Mouse (Mus musculus): ENCODE results near the gene Gm20517. TPM values are rescaled to one million over a fixed set of nuclear protein-coding genes. Genes with fewer than 3 reads are reported as not detected.

Gene Gm20517
- 0.45 and 0.52 TPM in 2 replicates for polyA plus RNA-seq (2012; rRNA removed)

DNA sequence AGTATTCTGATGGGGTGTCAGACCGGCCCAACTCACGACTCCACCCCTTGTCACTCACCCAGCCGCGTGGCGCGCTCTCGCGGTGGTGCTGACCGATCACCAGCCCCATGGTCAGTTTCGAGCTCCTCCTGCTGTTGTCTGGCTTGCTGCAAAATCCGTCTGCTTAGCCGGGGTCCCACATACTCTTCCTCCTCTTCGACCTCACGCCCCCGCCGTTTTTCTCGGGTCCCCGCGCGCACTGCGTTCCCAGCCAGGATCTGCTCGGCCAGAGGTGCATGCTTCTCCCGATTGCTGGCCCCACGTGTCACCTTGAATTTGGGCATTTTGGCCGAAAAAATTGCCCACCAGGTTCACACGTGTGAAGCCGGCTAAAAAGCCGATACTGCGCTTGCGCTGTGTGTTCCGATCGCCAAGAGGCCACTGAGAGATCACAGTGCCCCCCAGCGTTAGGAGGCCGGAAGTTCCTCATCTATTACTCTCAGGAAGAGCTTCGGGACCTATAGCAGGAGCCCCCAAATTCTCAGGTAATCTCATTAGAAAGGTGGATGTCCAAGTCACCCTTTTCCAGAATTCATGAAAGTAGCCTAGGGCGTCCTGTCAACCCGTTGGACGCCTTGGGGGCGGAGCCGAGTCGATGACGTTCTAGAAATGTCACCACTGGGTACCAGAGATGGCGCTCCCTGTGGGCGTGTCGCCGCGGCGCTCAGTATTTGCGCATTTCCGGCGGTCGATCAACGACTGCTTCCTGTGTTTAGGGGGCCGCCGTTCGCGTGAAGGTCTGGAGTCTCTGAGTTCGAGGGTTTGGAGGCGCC lies at the start of gene Gm20517, which contains the start of the genes Bysl and Med20:
Gm20517 (plus strand) TSS at position 741 of the 812 bp plus-strand sequence.
Bysl (minus strand) TSS at position 644 of the 812 bp plus-strand sequence.
Med20 (plus strand) TSS at position 734 of the 812 bp plus-strand sequence.
- under 1% methylated on average over 59 of the region's 59 CpGs for WGBS
- TF ChIP-seq POLR2A (IDR thresholded peaks at IDR 0.05; ENCODE audit: borderline replicate concordance, extremely low read depth, low read depth, low read length) (peak; percentile 81; the same call in 1 of the 2 replicates), CTCF (IDR thresholded peaks at IDR 0.05; ENCODE audit: insufficient read depth, low read length) (peak; percentile 84)
- peak within 1 kb of the TSS; percentile 99 for H3K4me3 ChIP-seq (replicated peaks; ENCODE audit: extremely low read depth, low read depth, low read length)
- peak; percentile 97 for DNase-seq
- H3K4me1 ChIP-seq (ENCODE audit: control insufficient read depth, insufficient read depth, low read length) = peaks cover 6% of the 10 kb centered on the region

DNA sequence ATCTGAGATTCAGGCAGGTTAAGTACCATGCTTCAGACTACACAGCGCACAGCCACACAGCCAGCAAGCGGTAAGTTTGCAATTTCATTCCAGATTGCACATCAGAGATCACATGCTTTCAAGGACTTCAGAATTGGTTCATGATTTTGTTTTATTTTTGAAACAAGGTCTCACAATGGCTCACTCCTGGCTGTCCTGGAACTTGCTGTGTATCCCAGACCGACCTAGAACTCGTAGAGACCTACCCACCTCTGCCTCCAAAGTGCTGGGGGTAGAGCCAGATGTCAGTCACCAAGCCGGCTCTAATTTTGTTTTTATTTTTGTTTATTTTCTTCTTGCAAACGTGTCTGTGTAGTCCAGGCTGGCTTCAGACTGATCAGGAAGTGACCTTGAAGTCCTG lies 48.5 kb upstream of the Gm20517 start:
- Histone ChIP-seq H3K4me3 (replicated peaks; ENCODE audit: extremely low read depth, low read depth, low read length) (no peak overlapping the region), H3K4me1 (ENCODE audit: control insufficient read depth, insufficient read depth, low read length) (peaks cover 7% of the 10 kb centered on the region; the same call in 1 of the 2 replicates)
- TF ChIP-seq CTCF (IDR thresholded peaks at IDR 0.05; ENCODE audit: insufficient read depth, low read length) = no peak
- no peak for TF ChIP-seq POLR2A (IDR thresholded peaks at IDR 0.05; ENCODE audit: borderline replicate concordance, extremely low read depth, low read depth, low read length)
- 71% methylated on average over 6 of the region's 6 CpGs for WGBS
- no peak for DNase-seq

DNA sequence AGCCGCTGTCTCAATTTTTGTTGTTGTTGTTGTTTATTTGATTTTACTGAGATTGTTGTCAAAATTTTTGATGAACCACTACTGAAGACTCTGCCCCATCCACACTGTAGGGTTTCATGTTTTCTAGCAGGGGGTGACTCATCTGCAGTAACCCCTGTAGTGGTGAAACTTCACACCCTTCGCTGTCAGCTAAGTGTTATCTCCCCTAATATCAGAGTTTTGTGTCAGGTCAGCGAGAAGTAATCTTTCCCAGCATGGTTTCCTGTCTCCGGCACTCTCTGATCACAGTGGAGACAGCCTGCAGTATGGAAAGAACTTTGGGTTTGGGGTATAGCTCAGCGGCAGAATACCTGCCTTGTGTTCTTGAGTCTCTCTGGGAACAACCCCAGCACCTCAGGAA lies 46.8 kb upstream of the Gm20517 start:
- WGBS = 65% methylated on average over 5 of the region's 5 CpGs
- TF ChIP-seq POLR2A (IDR thresholded peaks at IDR 0.05; ENCODE audit: borderline replicate concordance, extremely low read depth, low read depth, low read length) (no peak), CTCF (IDR thresholded peaks at IDR 0.05; ENCODE audit: insufficient read depth, low read length) (no peak)

DNA sequence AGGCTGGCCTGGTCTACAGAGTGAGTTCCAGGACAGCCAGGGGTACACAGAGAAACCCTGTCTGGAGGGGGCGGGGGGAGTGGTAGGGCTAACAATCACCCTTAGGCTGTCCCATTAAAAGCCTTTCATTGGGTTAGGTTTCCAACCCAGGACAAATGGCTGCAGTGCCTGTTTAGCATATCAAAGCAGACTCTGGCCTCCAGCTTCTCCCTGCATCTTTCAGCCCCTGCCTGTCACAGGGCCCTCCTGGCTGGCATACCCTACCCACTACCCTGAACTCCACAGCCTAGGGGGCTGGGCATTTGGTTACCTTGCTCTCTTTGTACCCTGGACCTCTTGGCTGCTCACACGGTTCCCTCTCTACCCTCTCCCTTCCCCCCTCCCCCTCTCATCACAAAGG lies 45.3 kb upstream of the Gm20517 start:
- TF ChIP-seq CTCF (IDR thresholded peaks at IDR 0.05; ENCODE audit: insufficient read depth, low read length) (no peak), POLR2A (IDR thresholded peaks at IDR 0.05; ENCODE audit: borderline replicate concordance, extremely low read depth, low read depth, low read length) (no peak)
- no peak overlapping the region for H3K4me3 ChIP-seq (replicated peaks; ENCODE audit: extremely low read depth, low read depth, low read length)
- no peak for DNase-seq
- WGBS = 72% methylated on average over 2 of the region's 2 CpGs
- 0 out of 2 replicates have a peak, but pooled peaks cover 2% of the 10 kb centered on the region for H3K4me1 ChIP-seq (ENCODE audit: control insufficient read depth, insufficient read depth, low read length)

More for the DNA sequence above, 46.8 kb upstream of the Gm20517 start:
- no peak for DNase-seq
- H3K4me1 ChIP-seq (ENCODE audit: control insufficient read depth, insufficient read depth, low read length) = peaks cover 6% of the 10 kb centered on the region; the same call in 1 of the 2 replicates
- H3K4me3 ChIP-seq (replicated peaks; ENCODE audit: extremely low read depth, low read depth, low read length) = no peak overlapping the region

DNA sequence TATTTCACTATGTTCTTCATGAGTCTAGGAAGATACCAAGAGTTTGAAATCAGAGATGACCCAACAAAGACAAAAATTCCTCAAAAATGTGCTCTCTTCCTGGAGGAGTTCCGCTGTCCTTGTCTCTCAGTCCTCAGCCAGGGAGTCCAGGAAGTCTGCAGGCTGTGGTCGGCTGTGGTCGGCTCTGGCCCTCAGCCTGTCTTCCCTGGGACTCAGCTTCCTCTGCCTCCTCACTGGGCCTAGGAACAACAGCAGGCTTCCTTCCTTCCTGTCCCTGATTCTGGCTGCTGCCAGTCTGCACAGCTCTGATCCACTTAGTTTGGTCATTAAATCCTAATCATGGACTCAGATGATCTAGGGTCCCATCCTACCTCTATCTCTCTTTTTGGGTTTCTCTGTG lies 44.1 kb upstream of the Gm20517 start:
- 35% methylated on average over 3 of the region's 3 CpGs for WGBS
- TF ChIP-seq CTCF (IDR thresholded peaks at IDR 0.05; ENCODE audit: insufficient read depth, low read length) (no peak), POLR2A (IDR thresholded peaks at IDR 0.05; ENCODE audit: borderline replicate concordance, extremely low read depth, low read depth, low read length) (no peak)

DNA sequence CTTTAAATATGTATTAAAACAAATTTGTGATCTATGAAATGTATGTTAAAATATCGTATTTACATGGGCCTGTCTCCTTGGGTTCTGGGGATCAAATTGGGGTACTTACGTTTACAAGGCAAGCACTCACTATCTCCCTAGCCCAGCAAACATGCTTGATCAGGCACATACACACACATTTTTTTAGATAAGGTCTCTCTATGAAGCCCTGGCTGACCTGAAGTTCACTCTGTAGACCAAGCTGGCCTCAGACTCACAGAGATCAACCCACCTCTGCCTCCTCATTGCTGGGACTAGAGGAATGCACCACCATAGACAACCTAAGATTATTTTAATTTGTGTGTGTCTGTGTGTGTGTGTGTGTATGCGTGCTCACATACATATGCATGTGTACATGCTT lies 43.0 kb upstream of the Gm20517 start:
- no peak for TF ChIP-seq CTCF (IDR thresholded peaks at IDR 0.05; ENCODE audit: insufficient read depth, low read length)
- TF ChIP-seq POLR2A (IDR thresholded peaks at IDR 0.05; ENCODE audit: borderline replicate concordance, extremely low read depth, low read depth, low read length) = no peak

More for the DNA sequence above, 44.1 kb upstream of the Gm20517 start:
- Histone ChIP-seq H3K4me1 (ENCODE audit: control insufficient read depth, insufficient read depth, low read length) (0 out of 2 replicates have a peak, but pooled peaks cover 2% of the 10 kb centered on the region), H3K4me3 (replicated peaks; ENCODE audit: extremely low read depth, low read depth, low read length) (no peak overlapping the region)
- no peak for DNase-seq

DNA sequence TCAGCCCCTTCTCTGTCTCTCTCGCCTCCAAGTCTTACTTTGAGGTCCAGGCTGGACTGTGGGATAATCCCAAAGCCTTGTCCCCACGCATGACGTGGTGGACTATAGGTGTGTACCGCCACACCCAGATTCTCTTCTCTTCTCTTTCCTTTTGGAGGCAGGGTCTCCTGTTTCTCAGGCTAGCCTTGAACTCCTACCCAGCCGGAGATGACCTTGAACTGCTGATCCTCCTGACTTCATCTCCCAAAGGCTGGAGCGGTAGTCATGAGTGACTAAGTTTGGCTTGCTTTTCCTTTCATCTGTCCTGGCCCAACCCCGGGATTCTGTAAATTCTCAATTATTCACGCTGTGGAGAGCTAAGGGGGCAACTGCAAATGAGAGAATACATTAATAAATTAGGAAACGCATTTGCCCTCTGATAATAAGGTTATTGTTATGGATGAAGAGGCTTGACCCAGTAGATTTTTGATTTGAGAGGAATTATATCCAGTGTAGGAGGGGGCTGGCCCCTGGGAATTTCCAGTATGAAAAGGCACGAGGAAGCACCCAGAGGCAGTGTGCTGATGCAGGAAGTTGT lies 42.4 kb upstream of the Gm20517 start:
- TF ChIP-seq CTCF (IDR thresholded peaks at IDR 0.05; ENCODE audit: insufficient read depth, low read length) (no peak), POLR2A (IDR thresholded peaks at IDR 0.05; ENCODE audit: borderline replicate concordance, extremely low read depth, low read depth, low read length) (no peak)
- no peak overlapping the region for H3K4me3 ChIP-seq (replicated peaks; ENCODE audit: extremely low read depth, low read depth, low read length)
- DNase-seq = no peak
- 86% methylated on average over 10 of the region's 10 CpGs for WGBS
- H3K4me1 ChIP-seq (ENCODE audit: control insufficient read depth, insufficient read depth, low read length) = 0 out of 2 replicates have a peak, but pooled peaks cover 2% of the 10 kb centered on the region

More for the DNA sequence above, 43.0 kb upstream of the Gm20517 start:
- DNase-seq = no peak
- Histone ChIP-seq H3K4me1 (ENCODE audit: control insufficient read depth, insufficient read depth, low read length) (0 out of 2 replicates have a peak, but pooled peaks cover 2% of the 10 kb centered on the region), H3K4me3 (replicated peaks; ENCODE audit: extremely low read depth, low read depth, low read length) (no peak overlapping the region)
- WGBS = 95% methylated on average over 3 of the region's 3 CpGs

DNA sequence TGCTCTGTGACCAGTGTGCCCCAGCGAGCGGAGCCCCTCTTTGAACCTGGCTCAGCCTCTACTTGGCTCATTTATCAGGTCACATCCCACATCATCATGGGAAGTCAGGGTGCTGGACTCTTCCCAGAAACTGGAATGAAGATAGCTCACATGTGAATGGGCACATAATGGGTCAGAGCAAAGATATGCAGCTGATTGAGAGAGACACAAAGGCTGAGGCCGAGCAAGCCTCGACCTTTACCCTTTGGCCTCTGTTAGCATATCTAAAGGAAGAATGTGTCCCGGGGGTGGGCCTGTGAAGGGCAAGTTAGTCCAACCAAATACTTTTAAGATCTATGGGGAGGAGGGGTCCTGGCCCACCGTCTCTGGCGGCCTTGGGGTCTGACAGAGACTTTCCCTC lies 39.8 kb upstream of the Gm20517 start:
- Histone ChIP-seq H3K4me3 (replicated peaks; ENCODE audit: extremely low read depth, low read depth, low read length) (no peak overlapping the region), H3K4me1 (ENCODE audit: control insufficient read depth, insufficient read depth, low read length) (0 out of 2 replicates have a peak, but pooled peaks cover 2% of the 10 kb centered on the region)
- 58% methylated on average over 7 of the region's 7 CpGs for WGBS
- TF ChIP-seq POLR2A (IDR thresholded peaks at IDR 0.05; ENCODE audit: borderline replicate concordance, extremely low read depth, low read depth, low read length) (no peak), CTCF (IDR thresholded peaks at IDR 0.05; ENCODE audit: insufficient read depth, low read length) (no peak)
- DNase-seq = no peak

DNA sequence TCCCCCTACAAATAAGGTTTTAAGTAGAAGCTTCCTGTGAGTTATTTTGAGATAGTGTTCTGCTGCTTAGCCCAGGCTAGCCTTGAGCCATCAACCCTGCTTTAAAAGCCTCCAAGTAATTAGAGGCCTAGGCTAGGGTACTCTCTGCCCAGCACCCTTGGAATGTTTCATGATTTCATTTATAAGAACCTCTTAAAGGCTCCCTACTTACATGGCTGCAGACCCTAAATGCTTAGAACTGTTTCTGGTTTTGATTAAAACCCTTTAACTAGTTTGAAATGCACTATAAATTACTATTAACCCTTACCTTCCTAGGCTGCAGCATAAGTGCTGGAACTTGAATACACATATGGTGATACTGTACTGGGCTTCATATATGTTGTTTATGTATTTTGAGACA lies 39.0 kb upstream of the Gm20517 start:
- H3K4me3 ChIP-seq (replicated peaks; ENCODE audit: extremely low read depth, low read depth, low read length) = no peak overlapping the region
- DNase-seq = no peak
- TF ChIP-seq POLR2A (IDR thresholded peaks at IDR 0.05; ENCODE audit: borderline replicate concordance, extremely low read depth, low read depth, low read length) = no peak
- no peak for TF ChIP-seq CTCF (IDR thresholded peaks at IDR 0.05; ENCODE audit: insufficient read depth, low read length)
- H3K4me1 ChIP-seq (ENCODE audit: control insufficient read depth, insufficient read depth, low read length) = no peaks in the 10 kb centered on the region
